Mouse (Mus musculus) olfactory bulb, adult 2 months (tissue): ENCODE measurements around the gene Ankrd35.

Experiments
- CTCF ChIP-seq: fragments of 200-500 bp; IDR thresholded peaks from 2 replicates; pipeline ENCODE4 v1.5.1; 2012; ENCODE audit warnings: low read depth, mild to moderate bottlenecking, low read length, moderate library complexity; ENCODE audit not compliant: insufficient read depth
- POLR2A ChIP-seq: fragments of 200-500 bp; IDR thresholded peaks from 2 replicates; pipeline ENCODE4 v1.6.1; 2012; ENCODE audit warnings: mild to moderate bottlenecking, low read depth, low read length, moderate library complexity; ENCODE audit not compliant: insufficient read depth

DNA sequence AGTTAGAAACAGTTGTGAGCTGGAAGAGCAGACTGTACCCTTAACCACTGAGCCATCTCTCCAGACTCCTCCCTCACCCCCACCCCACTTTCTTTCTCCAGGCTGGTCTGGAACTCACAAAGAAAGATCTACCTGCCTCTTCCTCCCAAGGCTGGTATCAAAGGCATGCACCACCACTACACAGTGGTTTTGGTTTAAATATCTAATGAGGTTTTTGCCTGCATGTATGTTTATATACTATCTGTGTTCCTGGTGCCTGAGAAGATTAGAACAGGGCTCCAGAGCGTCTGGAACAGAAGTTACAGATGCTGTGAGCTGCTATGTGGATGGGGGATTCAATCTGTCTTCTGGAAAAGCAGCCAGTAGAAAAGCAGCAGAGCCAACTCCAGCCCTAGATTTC lies 35.9 kb upstream of the Ankrd35 start:
- no peak for TF ChIP-seq CTCF
- no peak for TF ChIP-seq POLR2A
